Mouse (Mus musculus): Measurements from ENCODE around the gene Bid. TPM values are rescaled to one million over a fixed set of nuclear protein-coding genes. Genes with fewer than 3 reads are reported as not detected.
"Not testable (repeated sequence)": the region's sequence is repeated elsewhere in the genome, so short reads cannot be mapped to it uniquely, and the experiment has no call there.

The Bid gene
- polyA plus RNA-seq, 1 experiment from 2014 or later: 28.4 TPM

GRCm38 (mm10) chr6:120866051-120866814 is 50.4 kb downstream of the Bid start:
- Histone ChIP-seq H3K4me1 (replicated peaks) (peaks cover 25% of the 10 kb centered on the region), H3K4me3 (replicated peaks) (no peak overlapping the region), H3K9me3 (replicated peaks) (no peaks in the 10 kb centered on the region), H3K9ac (no peak overlapping the region), H3K36me3 (peaks cover 67% of the 10 kb centered on the region), H3K4me2 (no peak overlapping the region), H3K27me3 (no peaks in the 10 kb centered on the region), H3K27ac (no peak overlapping the region)
- no peak for ATAC-seq (ENCODE audit: low read depth)
- WGBS (ENCODE audit: insufficient replicate concordance): 59% methylated on average over 9 of the region's 9 CpGs
- no peak for DNase-seq

- Histone ChIP-seq H3K4me1 (replicated peaks) (peaks cover 61% of the 10 kb centered on the region), H3K27me3 (no peaks in the 10 kb centered on the region), H3K27ac (no peak overlapping the region), H3K9me3 (replicated peaks) (no peaks in the 10 kb centered on the region), H3K9ac (no peak overlapping the region), H3K4me3 (replicated peaks) (no peak overlapping the region), H3K4me2 (no peak overlapping the region), H3K36me3 (peaks cover 62% of the 10 kb centered on the region)
- 88% methylated on average over 3 of the region's 3 CpGs for WGBS (ENCODE audit: insufficient replicate concordance)
- no peak for DNase-seq
- no peak for ATAC-seq (ENCODE audit: low read depth)
These were observed 56.6 kb downstream of the Bid start for GRCm38 (mm10) chr6:120860079-120860478.

- Histone ChIP-seq H3K27ac (peak overlapping the region; percentile 58; the same call in 1 of the 2 replicates), H3K27me3 (no peaks in the 10 kb centered on the region)
- ATAC-seq (ENCODE audit: low read depth): peak; percentile 34
These were observed 58.4 kb downstream of the Bid start for GRCm38 (mm10) chr6:120858217-120858711.

GRCm38 (mm10) chr6:120854413-120854812 is 62.2 kb downstream of the Bid start:
- H3K27me3 ChIP-seq: no peaks in the 10 kb centered on the region
- 21% methylated on average over 10 of the region's 10 CpGs for WGBS (ENCODE audit: insufficient replicate concordance)
- peak overlapping the region; percentile 24; the same call in 1 of the 2 replicates for H3K9ac ChIP-seq
- H3K36me3 ChIP-seq: peaks cover 62% of the 10 kb centered on the region
- ATAC-seq (ENCODE audit: low read depth) (peak; percentile 91), DNase-seq (peak; percentile 68)
- peak overlapping the region; percentile 84 for H3K27ac ChIP-seq
- no peaks in the 10 kb centered on the region for H3K9me3 ChIP-seq (replicated peaks)
- peaks cover 51% of the 10 kb centered on the region for H3K4me1 ChIP-seq (replicated peaks)
- H3K4me3 ChIP-seq (replicated peaks): no peak overlapping the region
- peak overlapping the region; percentile 40 for H3K4me2 ChIP-seq

More at GRCm38 (mm10) chr6:120858217-120858711, 58.4 kb downstream of the Bid start:
- Histone ChIP-seq H3K9ac (peak overlapping the region; percentile 26; the same call in 1 of the 2 replicates), H3K4me1 (replicated peaks) (peaks cover 77% of the 10 kb centered on the region), H3K4me3 (replicated peaks) (no peak overlapping the region), H3K9me3 (replicated peaks) (no peaks in the 10 kb centered on the region), H3K4me2 (no peak overlapping the region), H3K36me3 (peaks cover 56% of the 10 kb centered on the region)
- WGBS (ENCODE audit: insufficient replicate concordance): 65% methylated on average over 8 of the region's 8 CpGs
- no peak for DNase-seq

- not testable (repeated sequence) for ATAC-seq (ENCODE audit: low read depth); H3K27me3 ChIP-seq; H3K9me3 ChIP-seq (replicated peaks); H3K4me3 ChIP-seq (replicated peaks); H3K9ac ChIP-seq; H3K27ac ChIP-seq; H3K4me2 ChIP-seq; DNase-seq
- H3K36me3 ChIP-seq: peaks cover 59% of the 10 kb centered on the region
- H3K4me1 ChIP-seq (replicated peaks): peaks cover 29% of the 10 kb centered on the region
These were observed 65.9 kb downstream of the Bid start for GRCm38 (mm10) chr6:120850720-120851119.

Other genes with a start within 250 kb of the Bid start
- gene Slc25a18, start 143.3 kb downstream of the Bid start, polyA plus RNA-seq (2015; fragmentation: Nextera tagmentation; extraction: Ambion mirVana): 0.07 and 0.09 TPM in 2 replicates
- gene Atp6v1e1, start 94.1 kb downstream of the Bid start, polyA plus RNA-seq (2015; fragmentation: Nextera tagmentation; extraction: Ambion mirVana): 158 and 180 TPM in 2 replicates
- 37.7 and 44.1 TPM in 2 replicates for gene Bcl2l13, start 80.6 kb downstream of the Bid start, polyA plus RNA-seq (2015; fragmentation: Nextera tagmentation; extraction: Ambion mirVana)
- 9.9 and 10.7 TPM in 2 replicates for gene Mical3, start 214.1 kb upstream of the Bid start, polyA plus RNA-seq (2015; fragmentation: Nextera tagmentation; extraction: Ambion mirVana)

Data from liver, embryonic 13.5 days (tissue).